Mouse (Mus musculus) heart, adult 8-10 months (tissue): ENCODE measurements around the gene Thsd7b. TPM values are rescaled to one million over a fixed set of nuclear protein-coding genes. Genes with fewer than 3 reads are reported as not detected.
"Not testable (repeated sequence)": the region's sequence is repeated elsewhere in the genome, so short reads cannot be mapped to it uniquely, and the experiment has no call there.

ENCODE experiments used
- DNase-seq: peaks from one replicate; pipeline ENCODE4 v3.0.0; 2022; ENCODE audit warnings: low spot score
- total RNA-seq, 4 experiments: library from RNA; stranded (reverse); gene quantifications; 2 replicates each; pipeline ENCODE4 v1.2.4; 2022

Gene Thsd7b
- total RNA-seq, 4 experiments from 2014 or later, result 0.11 to 0.19 (median 0.13) TPM; not detected in 1

DNA sequence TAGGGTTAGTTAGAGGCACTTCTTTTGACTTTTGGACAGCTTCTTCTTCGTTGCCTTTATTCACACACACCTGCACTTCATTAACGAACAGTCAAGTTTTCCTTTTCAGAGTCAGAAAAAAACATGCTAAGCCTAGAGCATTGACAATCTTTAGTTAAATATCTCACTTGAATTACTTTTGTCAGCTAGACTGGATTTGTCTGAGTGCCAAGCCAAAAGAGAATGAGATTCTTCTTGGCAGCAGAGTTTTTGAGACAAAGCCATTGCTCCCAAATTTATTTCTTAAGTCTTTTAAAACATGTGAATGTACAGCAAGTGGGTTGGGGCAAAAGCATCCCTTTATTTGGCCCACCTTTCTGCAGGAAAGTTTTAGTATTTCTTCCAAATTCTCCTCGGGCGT is 362.0 kb downstream of the Thsd7b start:
- DNase-seq, result no peak

DNA sequence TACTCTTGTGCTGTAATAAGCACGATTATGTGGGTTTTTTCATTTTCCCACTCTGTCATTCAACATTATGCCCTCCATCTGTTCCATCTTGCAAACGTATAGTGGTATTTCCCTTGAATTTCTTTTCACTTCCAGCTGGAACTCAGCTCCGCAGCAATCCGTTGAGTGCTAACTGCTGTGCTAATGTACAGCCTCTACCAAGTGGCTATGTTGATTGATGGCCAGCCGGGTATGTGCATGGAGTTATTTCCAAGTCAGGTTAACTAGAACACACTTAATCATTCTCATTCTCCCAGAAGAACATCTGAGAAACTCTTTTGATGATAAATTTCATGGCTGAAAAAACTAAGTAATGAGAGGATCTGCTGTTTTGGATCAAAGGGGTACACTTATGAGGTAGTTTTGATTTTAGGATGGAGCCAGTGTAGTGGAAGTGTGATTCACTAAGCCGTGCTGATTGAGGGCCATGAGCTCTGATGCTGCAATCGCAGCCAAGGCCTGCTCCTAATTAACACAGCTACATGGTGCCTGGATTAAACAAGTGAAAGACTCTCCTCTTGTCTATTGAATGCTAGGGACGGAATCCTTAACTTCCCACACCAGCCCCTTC is 371.3 kb downstream of the Thsd7b start:
- DNase-seq, result no peak

DNA sequence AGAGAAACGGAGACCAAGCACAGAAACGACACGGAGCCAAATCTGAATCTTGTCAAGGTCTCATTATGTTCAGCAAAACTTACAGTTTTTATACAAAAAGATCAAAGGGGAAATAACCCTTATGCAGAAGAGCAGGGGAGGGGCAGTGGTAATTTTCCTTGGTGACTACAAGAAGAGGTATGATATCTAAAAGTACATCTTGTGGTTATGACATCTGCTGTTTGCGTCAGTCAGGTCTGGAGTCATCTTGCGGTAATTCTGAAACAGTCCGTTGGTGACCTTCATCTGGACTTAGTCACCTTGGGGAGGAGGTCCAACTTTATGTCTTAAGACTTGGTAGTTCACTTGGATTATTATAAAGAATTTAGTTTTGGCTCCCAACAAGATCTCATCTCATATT is 378.3 kb downstream of the Thsd7b start:
- not testable (repeated sequence) for DNase-seq

GRCm38 (mm10) chr1:129658045-129658444 is 384.9 kb downstream of the Thsd7b start:
- no peak for DNase-seq

- DNase-seq, result no peak
These were observed 402.8 kb downstream of the Thsd7b start for GRCm38 (mm10) chr1:129675878-129676277.

GRCm38 (mm10) chr1:129678851-129679250 is 405.7 kb downstream of the Thsd7b start:
- DNase-seq, result no peak

DNA sequence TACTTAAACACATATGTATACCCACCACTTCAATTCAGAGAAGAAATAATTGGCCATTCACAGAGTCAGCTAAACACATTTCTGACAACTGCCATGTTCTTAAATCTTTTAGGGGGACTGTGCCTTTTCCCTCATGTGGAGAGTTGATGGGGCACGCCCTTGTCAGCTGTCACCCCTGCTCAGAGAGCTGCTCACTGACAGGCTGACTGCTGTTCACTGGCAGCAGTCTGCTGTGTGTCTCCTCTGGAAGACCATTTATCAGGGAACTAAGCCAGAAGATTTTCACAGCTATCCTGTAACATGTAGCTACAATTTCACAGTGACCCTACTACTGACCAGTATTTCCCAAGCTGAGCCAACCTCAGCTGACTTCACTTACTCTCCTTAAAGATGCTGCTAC is 432.6 kb downstream of the Thsd7b start:
- DNase-seq, result no peak

DNA sequence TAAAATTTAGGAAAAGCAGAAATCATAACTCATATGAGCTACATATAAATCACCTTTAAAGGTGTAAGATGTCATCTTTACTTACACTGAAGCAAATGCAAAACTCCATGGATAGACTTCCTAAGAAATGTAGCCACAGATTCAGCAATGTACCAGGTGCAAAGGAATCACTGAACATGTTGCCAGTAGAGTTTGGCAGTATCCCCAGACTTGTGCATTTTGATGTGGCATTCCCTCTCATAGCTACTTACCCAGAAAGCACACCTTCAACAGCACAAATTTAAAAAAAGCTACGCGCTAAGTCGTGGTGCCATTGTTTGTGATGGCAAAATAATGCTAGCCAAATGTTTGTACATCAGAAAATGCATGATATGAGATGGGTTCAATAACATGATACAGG is 439.6 kb downstream of the Thsd7b start:
- no peak for DNase-seq

DNA sequence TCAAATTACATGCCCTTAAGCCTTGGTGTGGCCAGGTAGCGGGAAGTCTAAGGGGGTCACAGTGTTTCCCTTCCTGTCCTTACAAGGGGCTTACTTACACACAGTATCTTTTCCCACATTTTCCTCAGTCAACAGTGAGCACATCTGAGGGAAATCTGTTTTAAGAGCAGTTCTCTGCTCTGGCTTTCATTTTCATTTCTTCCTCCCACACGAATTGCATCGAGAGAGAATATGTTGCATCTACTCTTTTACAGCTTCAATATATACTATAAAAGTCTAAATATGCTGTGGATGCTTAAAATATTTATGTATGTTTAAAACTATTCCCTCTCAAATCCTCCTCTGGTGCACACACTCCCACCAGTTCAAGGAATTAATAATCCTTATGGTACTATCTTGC is 440.5 kb downstream of the Thsd7b start:
- no peak for DNase-seq

DNA sequence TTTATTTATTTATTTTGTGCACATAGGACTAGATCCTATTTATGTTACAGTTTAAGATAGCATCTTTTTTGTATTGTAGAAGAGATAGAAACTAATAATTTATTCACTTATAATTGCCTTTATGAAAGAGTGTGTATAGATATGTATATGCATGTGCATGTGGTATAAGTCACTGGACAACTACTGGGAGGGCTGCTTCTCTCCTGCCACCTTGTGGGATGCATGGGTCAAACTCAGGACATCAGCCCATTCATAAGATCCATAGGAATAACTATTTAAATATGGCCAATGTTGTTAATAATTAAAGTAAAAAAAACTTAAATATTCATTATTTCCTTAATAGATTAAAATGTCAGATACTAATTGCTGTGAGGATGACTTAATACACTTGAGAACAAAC is 446.5 kb downstream of the Thsd7b start:
- DNase-seq, result no peak

GRCm38 (mm10) chr1:129731991-129732390 is 458.9 kb downstream of the Thsd7b start:
- no peak for DNase-seq

DNA sequence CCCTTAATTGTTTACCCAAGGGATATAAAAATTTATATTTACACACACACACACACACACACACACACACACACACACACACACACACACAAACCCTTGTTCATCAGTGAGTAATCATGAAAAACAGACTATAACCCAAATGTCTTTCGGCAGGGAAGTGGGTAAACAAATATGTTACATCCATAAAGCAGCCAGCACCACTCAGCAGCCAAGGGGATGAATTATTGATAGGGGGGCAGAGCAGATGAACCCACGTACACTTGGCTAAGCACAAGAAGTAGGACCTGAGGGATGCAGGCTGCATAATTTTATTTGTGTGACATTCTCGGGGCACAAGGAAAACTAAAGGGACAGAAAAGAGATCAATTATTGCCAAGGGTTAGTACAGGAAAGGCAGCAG is 474.5 kb downstream of the Thsd7b start:
- no peak for DNase-seq

DNA sequence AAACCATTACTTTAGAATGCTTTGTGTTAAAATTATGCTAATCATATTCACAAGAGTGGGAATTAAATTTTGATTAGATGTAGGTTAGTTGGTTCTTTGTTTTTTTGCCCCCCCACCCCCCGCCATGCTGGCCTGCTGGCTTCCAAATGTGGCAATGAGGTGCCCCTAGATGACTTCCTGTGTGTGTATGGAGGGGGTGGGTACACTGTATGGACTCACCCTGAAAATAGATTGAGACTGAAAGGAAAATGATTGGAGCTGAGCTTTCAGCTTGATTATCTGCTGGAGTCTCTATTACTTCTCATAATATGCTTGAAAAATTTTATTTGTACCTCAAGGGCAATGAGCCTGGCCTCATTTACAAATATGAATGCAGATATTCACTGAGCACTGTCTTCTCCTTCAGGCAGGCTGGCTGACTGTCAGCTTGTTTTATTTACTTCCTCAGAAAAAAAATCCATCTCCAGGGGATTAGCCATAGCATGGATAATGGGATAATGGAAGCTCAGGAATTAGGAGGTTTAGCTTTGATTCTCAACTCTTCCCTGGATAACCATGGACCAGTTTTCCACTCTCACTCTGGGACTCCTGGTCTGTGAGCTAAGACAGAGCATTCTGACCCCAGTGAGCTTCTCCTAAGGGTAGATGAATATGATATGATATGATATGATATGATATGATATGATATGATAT is 483.6 kb downstream of the Thsd7b start:
- DNase-seq, result no peak

DNA sequence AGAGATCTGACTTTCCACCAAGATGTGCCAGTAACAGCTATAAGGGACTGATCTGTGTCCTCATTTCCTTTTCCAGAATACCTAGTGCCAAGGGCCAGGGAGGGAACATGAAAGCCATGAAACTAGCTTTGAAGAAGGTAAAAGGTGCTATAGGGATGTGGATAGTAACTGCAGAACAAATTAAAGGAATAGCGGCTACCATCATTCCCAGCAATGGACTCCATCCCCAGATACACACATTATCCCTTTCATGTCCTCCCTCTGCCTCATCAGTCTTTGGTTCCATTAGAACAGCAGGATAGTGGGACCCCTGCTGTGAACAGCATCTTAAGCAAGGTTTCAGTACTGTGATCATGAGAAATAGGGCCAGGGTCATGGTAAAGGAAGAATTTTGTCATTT is 485.9 kb downstream of the Thsd7b start:
- no peak for DNase-seq

- DNase-seq, result no peak
These were observed 488.1 kb downstream of the Thsd7b start for GRCm38 (mm10) chr1:129761234-129761633.

DNA sequence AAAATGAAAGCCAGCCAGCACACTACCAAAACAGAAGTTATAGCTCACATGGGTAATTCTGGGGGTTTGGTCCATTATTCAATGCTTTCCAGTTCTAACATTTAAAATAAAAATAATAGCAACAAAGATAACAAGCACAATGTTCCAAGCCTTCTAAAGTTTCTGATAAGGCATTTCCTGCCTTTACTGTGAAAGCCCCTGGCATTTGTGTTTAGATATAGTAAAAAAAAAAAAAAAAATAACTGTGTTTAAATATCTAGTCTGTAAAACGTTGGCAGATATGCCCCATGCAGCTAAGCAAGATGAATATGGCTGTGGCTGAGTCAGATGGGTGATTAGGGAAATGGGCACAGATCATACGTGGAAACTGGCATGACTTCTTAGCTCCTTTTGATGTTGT is 491.6 kb downstream of the Thsd7b start:
- DNase-seq, result no peak

DNA sequence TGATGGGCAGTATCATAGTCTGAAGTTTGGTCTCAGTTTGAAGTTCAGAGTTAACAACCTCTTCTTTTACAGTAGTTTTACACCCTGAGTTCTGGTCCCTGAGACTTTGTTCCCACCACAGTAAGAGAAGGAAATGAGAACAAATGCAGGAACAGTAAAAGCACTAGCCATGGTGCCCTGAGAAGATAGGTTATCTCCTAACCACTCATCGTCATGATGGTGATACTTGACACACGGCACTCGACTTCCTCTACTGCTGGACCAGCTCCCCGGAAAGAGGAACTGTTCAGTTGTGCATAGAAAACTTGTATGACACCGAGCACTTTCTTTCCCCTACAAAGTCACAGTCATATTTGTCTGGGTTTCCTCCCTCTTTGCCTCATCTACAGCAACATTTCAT is 504.0 kb downstream of the Thsd7b start:
- no peak for DNase-seq

GRCm38 (mm10) chr1:129779506-129779905 is 506.4 kb downstream of the Thsd7b start:
- no peak for DNase-seq

DNA sequence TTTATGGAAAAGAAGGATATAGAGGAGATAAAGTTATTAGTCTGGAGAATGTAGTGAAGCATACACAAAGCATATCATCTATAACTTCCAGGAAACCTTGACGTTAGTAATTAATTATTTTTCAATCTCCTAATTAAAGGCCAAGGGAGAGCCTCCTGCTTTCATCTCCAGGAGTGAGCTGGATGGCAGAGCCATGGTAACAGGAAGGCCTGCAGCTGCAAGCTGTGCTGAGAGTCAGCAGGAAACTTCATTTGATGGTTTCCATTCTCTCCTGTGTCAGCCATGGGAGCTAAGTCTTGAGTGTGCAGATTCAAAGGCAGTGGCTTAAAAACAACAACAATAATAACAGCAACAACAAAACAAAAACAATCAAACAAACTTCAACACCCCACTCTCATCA is 507.5 kb downstream of the Thsd7b start:
- no peak for DNase-seq

DNA sequence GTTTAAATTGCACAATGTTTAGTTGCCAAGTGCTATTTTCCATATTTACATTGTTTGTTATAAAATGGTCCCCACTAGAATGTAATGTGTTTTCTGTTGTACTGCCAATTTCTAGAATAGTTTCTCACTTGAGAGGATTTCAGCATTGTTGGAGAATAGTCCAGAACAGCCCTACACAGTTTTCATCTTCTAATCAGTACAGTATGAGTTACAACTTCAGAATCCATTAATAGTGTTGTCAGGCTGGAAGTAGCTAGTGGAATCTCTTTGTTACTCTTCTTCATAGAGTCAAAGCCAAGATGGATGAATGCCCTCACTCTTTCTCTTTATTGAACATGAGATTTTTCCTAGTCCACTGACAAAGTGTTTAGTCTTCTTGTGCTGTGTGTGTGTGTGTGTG is 525.4 kb downstream of the Thsd7b start:
- no peak for DNase-seq

DNA sequence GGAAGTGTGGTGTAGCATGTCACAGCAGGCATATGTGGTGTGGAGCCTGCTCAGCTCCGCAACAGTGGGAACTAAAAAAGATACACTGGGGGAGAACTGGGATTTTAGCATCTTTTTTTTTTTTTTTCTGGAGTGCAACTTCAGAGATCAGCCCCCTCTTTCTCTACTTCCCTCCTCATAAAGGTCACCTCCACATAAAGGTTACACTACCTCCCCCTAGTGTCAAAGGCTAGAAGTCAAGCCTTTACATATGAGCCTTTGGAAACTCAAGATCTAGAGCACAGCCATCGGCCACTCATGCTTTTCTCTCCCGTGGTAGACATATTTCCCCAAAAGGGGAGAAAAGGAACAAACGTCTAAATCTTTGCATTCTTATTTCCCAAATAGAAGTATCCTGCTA is 553.8 kb downstream of the Thsd7b start:
- DNase-seq, result no peak

- DNase-seq, result no peak
These were observed 564.2 kb downstream of the Thsd7b start for GRCm38 (mm10) chr1:129837324-129837723.

DNA sequence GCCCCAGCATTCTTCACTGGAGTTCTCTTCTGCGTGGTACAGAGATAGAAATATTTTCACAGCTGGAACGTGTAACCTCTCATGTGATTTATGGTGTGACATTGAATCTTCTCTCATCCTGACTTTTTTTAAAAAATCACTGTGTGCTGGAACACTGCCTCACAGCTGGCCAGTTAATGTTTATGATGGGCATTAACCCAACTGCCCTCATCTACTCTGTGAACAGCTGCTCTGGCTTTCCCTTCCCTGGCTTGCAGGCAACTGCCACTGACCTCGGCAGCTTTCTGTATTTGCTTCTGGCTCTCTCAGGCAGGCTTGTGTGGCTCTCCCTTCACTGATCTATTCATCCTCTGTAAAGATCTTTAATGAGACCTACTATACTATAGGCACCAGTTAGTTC is 564.7 kb downstream of the Thsd7b start:
- DNase-seq, result peak; percentile 16

DNA sequence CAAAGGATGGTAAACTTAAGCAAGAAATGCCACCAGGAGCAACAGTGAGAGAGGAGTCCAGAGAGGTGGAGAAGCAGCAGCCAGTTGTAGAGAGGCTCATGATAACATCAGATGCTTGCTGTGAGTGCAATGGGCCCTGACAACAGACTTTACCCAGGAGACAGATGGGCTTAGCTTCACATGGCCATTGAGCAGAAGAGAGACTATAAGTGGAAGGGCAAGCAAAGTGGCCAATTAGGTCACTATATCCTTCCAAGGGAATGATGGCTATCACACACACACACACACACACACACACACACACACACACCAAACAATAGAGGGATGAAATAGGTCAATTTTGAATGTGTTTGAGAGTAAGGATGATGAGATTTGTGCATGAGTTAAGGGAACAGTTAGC is 565.4 kb downstream of the Thsd7b start:
- no peak for DNase-seq
